Mouse (Mus musculus) heart, embryonic 15.5 days (tissue): ENCODE measurements around the gene A130010J15Rik. TPM values are rescaled to one million over a fixed set of nuclear protein-coding genes. Genes with fewer than 3 reads are reported as not detected.

ENCODE experiments used
- polyA plus RNA-seq: library from polyadenylated mRNA; unstranded; fragments of >200 nt; fragmentation: Nextera tagmentation; extraction: Ambion mirVana; gene quantifications from 2 replicates; pipeline ENCODE4 v1.2.1, GENCODE M21; 2015

A130010J15Rik gene
- polyA plus RNA-seq, 1 experiment from 2014 or later, result 10.7 TPM

Other genes with a start within 250 kb of the A130010J15Rik start
- gene Syt14, start 132.3 kb upstream of the A130010J15Rik start, polyA plus RNA-seq, result 0.21 and 0.55 TPM in 2 replicates
- 3.8 and 4.9 TPM in 2 replicates for gene Diexf, start 37.8 kb upstream of the A130010J15Rik start, polyA plus RNA-seq
- gene Irf6, start 14.9 kb upstream of the A130010J15Rik start, polyA plus RNA-seq, result 4.8 and 8.3 TPM in 2 replicates
- 2.1 and 6.9 TPM in 2 replicates for gene Traf3ip3, start 33.7 kb downstream of the A130010J15Rik start, polyA plus RNA-seq
- gene Lamb3, start 39.7 kb downstream of the A130010J15Rik start, polyA plus RNA-seq, result 4.7 and 9.0 TPM in 2 replicates
- gene Hsd11b1, start 96.0 kb downstream of the A130010J15Rik start, polyA plus RNA-seq, result 1.9 and 4.6 TPM in 2 replicates
- gene G0s2, start 105.2 kb downstream of the A130010J15Rik start, polyA plus RNA-seq, result 103 and 106 TPM in 2 replicates
- gene Camk1g, start 202.3 kb downstream of the A130010J15Rik start, polyA plus RNA-seq, result 11.5 and 13.3 TPM in 2 replicates